Mouse (Mus musculus): ENCODE data around the gene Gm29564. TPM values are rescaled to one million over a fixed set of nuclear protein-coding genes. Genes with fewer than 3 reads are reported as not detected.

Gene Gm29564
- not detected in 2 replicates for polyA plus RNA-seq (2021; fragmentation: Nextera tagmentation)
- long read RNA-seq, experiment 1: 0 reads
- long read RNA-seq, experiment 2: 0 reads

DNA sequence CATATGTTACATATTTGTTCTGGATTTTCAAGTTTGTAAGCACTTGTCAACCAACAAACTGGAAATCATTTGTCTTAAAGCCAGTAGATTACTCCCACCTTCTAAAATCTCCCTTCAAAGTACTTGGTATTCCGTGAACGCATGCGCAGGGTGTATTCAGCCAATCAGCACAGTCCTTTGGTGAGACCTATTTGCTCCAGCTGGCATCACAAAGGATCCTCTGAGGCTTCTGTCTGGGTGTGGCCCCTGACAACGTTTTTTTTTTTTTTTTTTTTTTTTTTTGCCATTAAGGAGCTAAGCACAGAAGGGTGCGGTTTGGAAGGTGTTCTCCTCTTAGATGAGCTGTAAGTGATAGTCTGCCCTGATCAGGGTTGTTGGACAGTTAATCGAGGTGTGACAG is at the start of gene Gm29564:
Gene Gm29564, plus strand, starts transcription at position 301 of the 400 bp plus-strand sequence.

Other genes with a start within 250 kb of the Gm29564 start
- gene Gm20867, start 249.8 kb upstream of the Gm29564 start, polyA plus RNA-seq (2021; fragmentation: Nextera tagmentation): not detected in 2 replicates

Measured in layer of hippocampus, adult 6 months (tissue).